Mouse (Mus musculus) E14TG2a.4 (cell line): ENCODE results near the gene Hey2.

Source experiments
- CTCF ChIP-seq: conservative IDR thresholded peaks from 2 replicates; pipeline ENCODE4 v1.5.1; 2014; ENCODE audit warnings: low read length
- POU5F1 ChIP-seq: IDR thresholded peaks from 2 replicates; pipeline ENCODE4 v1.6.1; 2014; ENCODE audit warnings: low read length, borderline replicate concordance

DNA sequence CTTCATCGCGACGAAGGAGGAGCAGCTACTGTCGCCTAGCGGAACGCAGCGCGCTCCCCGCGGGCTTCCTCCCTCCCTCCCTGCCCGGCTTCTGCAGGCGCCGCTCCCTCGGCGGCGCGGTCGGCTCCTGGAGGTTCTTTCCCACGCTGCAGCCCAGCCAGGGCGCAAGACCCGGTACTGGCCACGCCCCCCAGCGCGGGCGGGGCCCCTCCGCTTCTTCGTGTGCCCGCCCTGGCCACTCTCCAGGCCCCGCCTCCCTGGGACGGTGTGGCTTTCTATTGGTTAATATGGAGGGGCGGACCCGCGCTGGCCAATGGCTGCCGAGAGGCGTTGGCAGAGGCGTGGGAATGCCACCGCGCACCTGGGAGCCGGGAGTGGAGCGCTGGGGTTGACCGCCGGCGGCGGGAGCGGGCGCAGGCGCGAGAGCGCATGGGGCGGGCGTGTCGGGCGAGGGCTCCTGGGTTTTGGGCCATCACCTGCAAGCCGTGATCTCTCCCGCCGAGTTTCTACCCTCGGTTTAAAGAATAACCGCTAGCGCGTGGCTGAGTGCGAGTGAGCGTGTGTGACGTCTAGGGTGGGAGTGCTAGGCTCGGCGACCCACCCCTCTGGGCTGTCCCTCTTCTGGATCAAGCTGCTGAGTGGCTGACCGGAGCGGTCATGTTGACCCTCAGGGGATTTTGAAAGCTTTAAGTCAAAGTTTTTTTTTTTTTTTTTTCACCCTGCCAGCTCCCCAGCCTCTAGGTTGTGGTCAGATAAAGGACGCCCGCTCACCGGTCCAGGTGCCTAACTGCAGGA is at the start of gene Hey2:
- TF ChIP-seq CTCF, result no peak
- TF ChIP-seq POU5F1, result no peak
